Mouse (Mus musculus) frontal cortex, adult (tissue): Measurements from ENCODE around the gene Jpt1.
A peak's percentile ranks its signal among the peaks of the same experiment; 100 is the strongest.
"Not testable (repeated sequence)": the region's sequence is repeated elsewhere in the genome, so short reads cannot be mapped to it uniquely, and the experiment has no call there.

Source experiments
- ATAC-seq: cut with Nextera tagmentation; 2 replicates; pipeline ENCODE4 v1.9.2; 2017; ENCODE audit warnings: mild to moderate bottlenecking, moderate library complexity, mixed read lengths; ENCODE audit not compliant: low TSS enrichment

Jpt1 gene

GRCm38 (mm10) chr11:115514238-115514663 is at the start of gene Jpt1:
Jpt1 (minus strand) TSS chr11:115514387.
- ATAC-seq: peak; percentile 88

- ATAC-seq: no peak
Observed at GRCm38 (mm10) chr11:115563406-115563805, 49.2 kb upstream of the Jpt1 start.

DNA sequence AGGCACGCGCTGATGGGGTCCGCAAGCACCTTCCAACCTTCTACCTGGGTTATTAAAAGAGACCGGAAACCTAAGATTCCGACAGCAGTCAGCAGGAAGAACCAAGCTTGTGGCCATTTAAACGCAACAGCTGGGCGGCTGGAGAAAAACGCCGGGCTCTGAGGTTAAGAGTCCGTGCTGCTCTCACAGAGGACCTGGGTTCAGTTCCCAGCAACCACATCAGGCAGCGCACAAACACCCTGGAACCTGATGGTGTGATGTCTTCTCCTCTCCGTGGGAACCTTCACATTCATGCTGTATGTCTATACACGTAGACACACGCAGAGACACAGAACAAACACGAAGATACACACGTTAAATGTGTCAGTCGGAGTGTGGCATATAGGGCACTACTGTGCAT is 41.5 kb upstream of the Jpt1 start:
- ATAC-seq: no peak

- no peak for ATAC-seq
Observed at GRCm38 (mm10) chr11:115552783-115553182, 38.6 kb upstream of the Jpt1 start.

GRCm38 (mm10) chr11:115543571-115543970 is 29.4 kb upstream of the Jpt1 start:
- ATAC-seq: no peak

- ATAC-seq: no peak
Observed at GRCm38 (mm10) chr11:115538045-115538444, 23.9 kb upstream of the Jpt1 start.

DNA sequence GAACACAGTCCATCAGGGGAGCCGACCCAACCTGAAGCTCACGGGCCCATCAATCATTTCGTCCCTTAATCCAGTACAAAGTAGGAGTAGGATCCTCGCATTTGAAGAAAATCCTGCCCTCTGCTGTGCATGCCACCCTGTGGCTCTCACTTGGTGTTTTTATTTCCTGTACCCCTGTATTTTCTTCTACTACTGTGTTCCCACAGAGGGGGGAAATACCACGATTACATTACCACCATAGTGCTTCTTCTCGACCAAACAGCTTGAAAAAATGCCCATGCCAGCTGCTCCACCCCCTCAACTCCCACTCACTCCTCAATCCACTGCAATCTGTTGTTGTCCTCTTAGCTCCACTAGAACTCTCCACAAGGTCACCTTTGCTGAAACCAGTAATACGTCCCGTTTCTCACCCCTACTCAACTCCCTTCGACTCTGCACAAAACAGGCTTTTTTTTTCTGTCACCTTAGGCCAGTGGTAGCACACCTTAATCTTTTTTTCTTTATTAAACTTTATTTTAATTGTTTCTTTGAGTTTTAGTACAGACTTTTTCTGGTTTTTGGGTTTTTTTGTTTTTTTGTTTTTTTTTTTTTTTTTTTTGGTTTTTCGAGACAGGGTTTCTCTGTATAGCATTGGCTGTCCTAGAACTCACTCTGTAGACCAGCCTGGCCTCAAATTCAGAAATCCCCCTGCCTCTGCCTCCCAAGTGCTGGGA is 22.8 kb upstream of the Jpt1 start:
- ATAC-seq: peak; percentile 26; the same call in 1 of the 2 replicates

DNA sequence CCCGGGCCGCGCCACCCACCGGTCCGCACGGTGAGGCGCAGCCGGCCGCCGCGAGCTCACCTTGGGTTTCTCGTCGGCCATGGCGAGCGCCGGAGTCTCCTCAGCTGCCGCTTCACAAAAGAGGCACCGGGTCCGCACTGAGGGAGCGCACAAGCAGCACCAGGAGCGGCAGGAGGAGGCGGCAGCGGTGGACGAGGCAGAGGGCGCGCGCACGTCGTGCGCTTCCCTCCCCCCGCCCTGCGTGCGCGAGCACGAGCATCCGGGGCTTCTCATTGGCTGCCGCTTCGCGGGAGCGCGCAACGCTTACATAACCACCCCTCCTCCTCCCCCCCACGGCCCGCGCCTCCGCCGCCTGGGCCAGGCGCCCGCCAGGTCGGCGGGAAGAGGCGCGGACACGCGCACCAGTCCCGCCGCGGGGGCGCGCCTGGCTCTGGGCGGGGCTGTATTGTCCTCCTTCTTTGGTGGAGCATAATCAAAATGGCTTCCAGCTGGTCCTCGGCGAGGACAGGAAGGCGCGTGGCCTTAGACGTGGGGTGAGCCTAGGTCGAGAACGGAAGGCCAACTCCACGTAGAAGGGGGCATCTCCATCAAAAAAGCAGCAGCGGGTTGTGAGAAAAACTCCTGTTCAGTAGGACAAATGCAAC is 22.0 kb upstream of the Jpt1 start, which contains the start of gene Sumo2:
Sumo2 (minus strand) TSS at position 239 of the 644 bp plus-strand sequence.
- peak; percentile 64 for ATAC-seq

DNA sequence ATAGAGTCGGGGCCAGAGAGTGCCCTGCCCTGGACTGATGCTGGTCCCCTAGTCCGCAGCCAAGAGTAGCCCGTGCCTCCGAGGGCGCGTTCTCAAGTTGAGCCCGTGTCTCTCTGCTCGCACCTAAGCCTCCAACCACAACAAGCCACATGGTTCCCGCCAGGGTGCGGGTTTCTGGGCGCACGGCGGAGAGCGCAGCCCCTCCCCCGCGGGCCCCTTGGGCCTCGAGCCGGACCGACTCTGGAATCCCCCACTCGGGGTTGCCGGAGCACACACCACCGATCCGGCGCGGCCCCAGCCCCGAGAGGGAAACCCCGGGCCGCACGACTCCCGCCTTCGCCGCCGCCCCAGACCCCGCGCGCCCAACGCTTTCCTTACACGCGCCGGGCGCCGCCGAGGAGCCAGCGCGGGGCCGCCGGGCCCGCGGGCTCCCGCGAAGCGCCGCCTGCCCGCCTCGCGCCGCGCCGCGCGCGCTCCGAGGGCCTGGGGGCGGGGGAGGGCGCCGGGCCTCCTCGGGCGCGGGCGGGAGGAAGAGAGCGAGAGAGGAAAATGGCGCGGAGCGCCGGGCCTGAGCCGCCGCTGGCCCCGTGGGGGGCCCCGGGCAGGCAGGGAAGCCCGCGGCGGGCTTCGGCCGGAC is 21.3 kb upstream of the Jpt1 start:
- ATAC-seq: peak; percentile 76

GRCm38 (mm10) chr11:115534759-115535371 is 20.7 kb upstream of the Jpt1 start:
- ATAC-seq: no peak

GRCm38 (mm10) chr11:115526446-115526845 is 12.3 kb upstream of the Jpt1 start:
- not testable (repeated sequence) for ATAC-seq

DNA sequence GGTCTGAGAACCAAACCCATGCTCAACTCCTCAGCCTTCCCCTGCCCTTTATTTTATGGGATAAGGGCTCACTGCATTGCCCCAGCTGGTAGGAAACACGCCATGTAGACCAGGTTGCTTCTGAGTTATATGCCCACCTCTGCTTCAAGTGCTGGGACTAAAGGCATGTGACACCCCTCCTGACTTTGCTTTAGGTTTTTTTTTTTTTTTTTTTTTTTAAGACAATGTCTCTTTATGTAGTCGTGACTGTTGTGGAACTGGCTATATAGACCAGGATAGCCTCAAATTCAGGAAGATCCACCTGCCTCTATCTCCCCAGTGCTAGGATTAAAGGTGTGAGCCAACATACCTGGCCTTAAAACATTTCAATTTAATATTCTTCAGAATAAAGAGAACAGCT is 8.5 kb upstream of the Jpt1 start:
- ATAC-seq: no peak

DNA sequence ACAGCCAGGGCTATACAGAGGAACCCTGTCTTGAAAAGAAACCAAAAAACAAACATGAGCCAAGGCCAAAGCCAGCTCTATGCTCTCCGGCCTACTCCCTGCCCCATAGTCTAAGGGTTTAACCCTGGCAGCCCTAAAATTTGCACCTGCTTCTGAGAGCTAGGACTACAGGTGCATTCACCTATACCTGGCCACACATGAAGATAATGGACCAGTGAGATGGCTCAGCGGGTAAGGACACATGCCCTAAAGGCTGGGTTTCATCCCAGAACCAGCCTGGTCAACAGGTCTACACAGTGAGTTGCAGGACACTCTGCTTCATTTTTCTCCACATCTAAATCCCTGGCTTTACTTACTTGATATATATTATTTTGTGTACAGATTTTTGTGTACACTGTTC is 8.1 kb upstream of the Jpt1 start:
- ATAC-seq: no peak

- ATAC-seq: no peak
Observed at GRCm38 (mm10) chr11:115521080-115521479, 6.9 kb upstream of the Jpt1 start.

DNA sequence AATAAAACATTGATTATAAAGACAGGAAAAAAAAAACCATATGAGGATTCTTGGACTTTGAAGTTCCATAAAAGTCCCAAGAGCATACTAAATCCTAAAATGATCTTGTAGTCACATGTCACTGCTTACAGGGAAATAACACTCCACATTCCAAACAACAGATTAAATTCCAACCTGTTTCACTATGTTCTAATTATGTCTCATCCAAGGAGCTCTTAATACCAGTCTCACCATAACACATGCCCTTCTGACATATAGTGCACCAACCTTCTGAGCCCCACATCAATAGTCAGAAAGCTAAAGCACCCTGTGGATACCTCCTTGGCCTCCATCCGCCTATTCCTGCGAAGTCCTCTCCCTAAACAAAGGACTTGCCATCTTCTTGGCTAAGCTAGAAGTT is 6.0 kb upstream of the Jpt1 start:
- 0 out of 2 replicates have a peak, but pooled peaks have one; percentile 7 for ATAC-seq

- no peak for ATAC-seq
Observed at GRCm38 (mm10) chr11:115519581-115519980, 5.4 kb upstream of the Jpt1 start.

GRCm38 (mm10) chr11:115518693-115519092 is 4.5 kb upstream of the Jpt1 start:
- peak; percentile 22; the same call in 1 of the 2 replicates for ATAC-seq

- no peak for ATAC-seq
Observed at GRCm38 (mm10) chr11:115516942-115517341, 2.8 kb upstream of the Jpt1 start.

- ATAC-seq: no peak
Observed at GRCm38 (mm10) chr11:115515021-115515420, 834 bp upstream of the Jpt1 start.

GRCm38 (mm10) chr11:115513271-115514237 is 633 bp downstream of the Jpt1 start:
- peak; percentile 45 for ATAC-seq
